Mouse (Mus musculus): ENCODE data around the gene Snx19. TPM values are rescaled to one million over a fixed set of nuclear protein-coding genes. Genes with fewer than 3 reads are reported as not detected.

The Snx19 gene
- polyA plus RNA-seq, 1 experiment from 2014 or later, result 23.7 TPM

- 79% methylated on average over 5 of the region's 5 CpGs for WGBS
- no peak overlapping the region for H3K4me3 ChIP-seq
- H3K27me3 ChIP-seq (ENCODE audit: insufficient read depth, poor library complexity, severe bottlenecking), result no peaks in the 10 kb centered on the region
- no peaks in the 10 kb centered on the region for H3K36me3 ChIP-seq
- no peaks in the 10 kb centered on the region for H3K4me1 ChIP-seq (replicated peaks)
- H3K9me3 ChIP-seq, result no peaks in the 10 kb centered on the region
- H3K27ac ChIP-seq, result no peak overlapping the region
- DNase-seq (ENCODE audit: low spot score), result no peak
These were observed 82.1 kb downstream of the Snx19 start for GRCm38 (mm10) chr9:30508966-30509365.

- Histone ChIP-seq H3K4me1 (replicated peaks) (peaks cover 12% of the 10 kb centered on the region), H3K9me3 (no peaks in the 10 kb centered on the region), H3K27ac (no peak overlapping the region), H3K27me3 (ENCODE audit: insufficient read depth, poor library complexity, severe bottlenecking) (no peaks in the 10 kb centered on the region), H3K36me3 (no peaks in the 10 kb centered on the region), H3K4me3 (no peak overlapping the region)
- peak; percentile 27 for DNase-seq (ENCODE audit: low spot score)
These were observed 89.0 kb downstream of the Snx19 start for GRCm38 (mm10) chr9:30515953-30516352.

Measured in hindbrain, embryonic 10.5 days (tissue).